Mouse (Mus musculus) macrophage (primary cell): ENCODE data around the gene AW011738. TPM values are rescaled to one million over a fixed set of nuclear protein-coding genes. Genes with fewer than 3 reads are reported as not detected.

Source experiments
- H3K27ac ChIP-seq: fragments of 350-480 bp; formaldehyde crosslinking; 2 replicates; pipeline ENCODE4 v1.9.0; 2021
- H3K36me3 ChIP-seq: fragments of 350-480 bp; formaldehyde crosslinking; 2 replicates; pipeline ENCODE4 v1.9.0; 2021; ENCODE audit errors: inconsistent target
- H3K4me3 ChIP-seq: fragments of 350-480 bp; formaldehyde crosslinking; 2 replicates; pipeline ENCODE4 v1.9.0; 2021; ENCODE audit errors: inconsistent target
- H3K79me2 ChIP-seq: fragments of 350-480 bp; formaldehyde crosslinking; 2 replicates; pipeline ENCODE4 v1.9.0; 2021; ENCODE audit errors: inconsistent target
- WGBS: methylation state at CpG from one replicate; pipeline ENCODE4 v1.1.7; 2026; ENCODE audit warnings: inconsistent platforms; ENCODE audit not compliant: missing documents; 5-methylcytosine and 5-hydroxymethylcytosine counted together
- polyA plus RNA-seq: library from polyadenylated mRNA; stranded (reverse); fragments of 250-400 nt; gene quantifications from 3 replicates; pipeline ENCODE4 v1.2.4, GENCODE M21; 2018; ENCODE audit warnings: inconsistent platforms

Gene AW011738
- polyA plus RNA-seq, 1 experiment from 2014 or later = 0.53 TPM

- no peak overlapping the region for H3K27ac ChIP-seq
- H3K79me2 ChIP-seq = no peaks in the 10 kb centered on the region
- 94% methylated on average over 13 of the region's 13 CpGs for WGBS
- H3K36me3 ChIP-seq = no peaks in the 10 kb centered on the region
- no peak overlapping the region for H3K4me3 ChIP-seq
Measured at GRCm38 (mm10) chr4:156213134-156213533, 10.0 kb downstream of the AW011738 start.

GRCm38 (mm10) chr4:156215649-156216048, 12.5 kb downstream of the AW011738 start, which contains the start of gene Perm1:
TSS of gene Perm1 (plus strand) at chr4:156215868.
- no peak within 1 kb of the TSS for H3K27ac ChIP-seq
- WGBS = 72% methylated on average over 4 of the region's 4 CpGs
- no peaks in the 10 kb centered on the region for H3K36me3 ChIP-seq
- no peaks in the 10 kb centered on the region for H3K79me2 ChIP-seq
- H3K4me3 ChIP-seq = no peak within 1 kb of the TSS

GRCm38 (mm10) chr4:156216196-156216595, 13.1 kb downstream of the AW011738 start:
- H3K36me3 ChIP-seq = peaks cover 1% of the 10 kb centered on the region; the same call in 1 of the 2 replicates
- no peak overlapping the region for H3K27ac ChIP-seq
- 100% methylated on average over 2 of the region's 2 CpGs for WGBS
- no peak overlapping the region for H3K4me3 ChIP-seq
- no peaks in the 10 kb centered on the region for H3K79me2 ChIP-seq

GRCm38 (mm10) chr4:156217022-156217669, 14.0 kb downstream of the AW011738 start:
- H3K27ac ChIP-seq = no peak overlapping the region
- peaks cover 10% of the 10 kb centered on the region; the same call in 1 of the 2 replicates for H3K36me3 ChIP-seq
- H3K4me3 ChIP-seq = no peak overlapping the region
- 92% methylated on average over 16 of the region's 16 CpGs for WGBS
- no peaks in the 10 kb centered on the region for H3K79me2 ChIP-seq

GRCm38 (mm10) chr4:156217838-156218237, 14.7 kb downstream of the AW011738 start:
- peaks cover 17% of the 10 kb centered on the region; the same call in 1 of the 2 replicates for H3K36me3 ChIP-seq
- H3K27ac ChIP-seq = no peak overlapping the region
- 93% methylated on average over 14 of the region's 16 CpGs for WGBS
- H3K79me2 ChIP-seq = no peaks in the 10 kb centered on the region
- H3K4me3 ChIP-seq = no peak overlapping the region

- Histone ChIP-seq H3K27ac (no peak overlapping the region), H3K4me3 (no peak overlapping the region), H3K79me2 (no peaks in the 10 kb centered on the region), H3K36me3 (peaks cover 36% of the 10 kb centered on the region; the same call in 1 of the 2 replicates)
- WGBS = 92% methylated on average over 11 of the region's 11 CpGs
Measured at GRCm38 (mm10) chr4:156219936-156220335, 16.8 kb downstream of the AW011738 start.

GRCm38 (mm10) chr4:156224276-156224675, 21.2 kb downstream of the AW011738 start:
- Histone ChIP-seq H3K79me2 (peaks cover 11% of the 10 kb centered on the region; the same call in 1 of the 2 replicates), H3K27ac (no peak overlapping the region), H3K4me3 (no peak overlapping the region), H3K36me3 (peaks cover 37% of the 10 kb centered on the region; the same call in 1 of the 2 replicates)
- WGBS = 91% methylated on average over 2 of the region's 2 CpGs

- H3K79me2 ChIP-seq = peaks cover 11% of the 10 kb centered on the region; the same call in 1 of the 2 replicates
- WGBS = 60% methylated on average over 15 of the region's 18 CpGs
- peaks cover 45% of the 10 kb centered on the region; the same call in 1 of the 2 replicates for H3K36me3 ChIP-seq
- H3K27ac ChIP-seq = peak overlapping the region; percentile 60
- H3K4me3 ChIP-seq = peak overlapping the region; percentile 37
Measured at GRCm38 (mm10) chr4:156227752-156228392, 24.8 kb downstream of the AW011738 start.

GRCm38 (mm10) chr4:156228393-156229024, 25.4 kb downstream of the AW011738 start:
- Histone ChIP-seq H3K79me2 (peaks cover 11% of the 10 kb centered on the region; the same call in 1 of the 2 replicates), H3K4me3 (peak overlapping the region; percentile 37), H3K27ac (peak overlapping the region; percentile 60), H3K36me3 (peaks cover 40% of the 10 kb centered on the region; the same call in 1 of the 2 replicates)
- 48% methylated on average over 12 of the region's 12 CpGs for WGBS

GRCm38 (mm10) chr4:156234021-156234501, 31.0 kb downstream of the AW011738 start:
- H3K36me3 ChIP-seq = peaks cover 44% of the 10 kb centered on the region
- 10% methylated on average over 11 of the region's 17 CpGs for WGBS
- peak overlapping the region; percentile 27; the same call in 1 of the 2 replicates for H3K27ac ChIP-seq
- peak overlapping the region; percentile 51 for H3K4me3 ChIP-seq
- H3K79me2 ChIP-seq = peaks cover 21% of the 10 kb centered on the region; the same call in 1 of the 2 replicates

- under 1% methylated on average over 36 of the region's 48 CpGs for WGBS
- H3K36me3 ChIP-seq = peaks cover 51% of the 10 kb centered on the region
- peaks cover 28% of the 10 kb centered on the region; the same call in 1 of the 2 replicates for H3K79me2 ChIP-seq
- peak within 1 kb of the TSS; percentile 51 for H3K4me3 ChIP-seq
- peak within 1 kb of the TSS; percentile 45 for H3K27ac ChIP-seq
Measured at GRCm38 (mm10) chr4:156234701-156235213, 31.7 kb downstream of the AW011738 start, which contains the start of gene Plekhn1. TSS of gene Plekhn1 (minus strand) at chr4:156234857.

GRCm38 (mm10) chr4:156235360-156235770, 32.3 kb downstream of the AW011738 start:
- Histone ChIP-seq H3K36me3 (peaks cover 53% of the 10 kb centered on the region), H3K79me2 (peaks cover 34% of the 10 kb centered on the region; the same call in 1 of the 2 replicates), H3K27ac (peak overlapping the region; percentile 45), H3K4me3 (peak overlapping the region; percentile 46)
- WGBS = 0% methylated on average over 15 of the region's 15 CpGs

- peak within 1 kb of the TSS; percentile 46 for H3K4me3 ChIP-seq
- WGBS = 1% methylated on average over 82 of the region's 90 CpGs
- peaks cover 35% of the 10 kb centered on the region; the same call in 1 of the 2 replicates for H3K79me2 ChIP-seq
- H3K36me3 ChIP-seq = peaks cover 54% of the 10 kb centered on the region
- H3K27ac ChIP-seq = peak within 1 kb of the TSS; percentile 45
Measured at GRCm38 (mm10) chr4:156235808-156236533, 32.9 kb downstream of the AW011738 start, which contains the start of gene Noc2l. TSS of gene Noc2l (plus strand) at chr4:156236010.
